Mouse (Mus musculus): Measurements from ENCODE around the gene Ppara. TPM values are rescaled to one million over a fixed set of nuclear protein-coding genes. Genes with fewer than 3 reads are reported as not detected.

Gene Ppara
- polyA plus RNA-seq, 1 experiment from 2014 or later, result 2.3 TPM

DNA sequence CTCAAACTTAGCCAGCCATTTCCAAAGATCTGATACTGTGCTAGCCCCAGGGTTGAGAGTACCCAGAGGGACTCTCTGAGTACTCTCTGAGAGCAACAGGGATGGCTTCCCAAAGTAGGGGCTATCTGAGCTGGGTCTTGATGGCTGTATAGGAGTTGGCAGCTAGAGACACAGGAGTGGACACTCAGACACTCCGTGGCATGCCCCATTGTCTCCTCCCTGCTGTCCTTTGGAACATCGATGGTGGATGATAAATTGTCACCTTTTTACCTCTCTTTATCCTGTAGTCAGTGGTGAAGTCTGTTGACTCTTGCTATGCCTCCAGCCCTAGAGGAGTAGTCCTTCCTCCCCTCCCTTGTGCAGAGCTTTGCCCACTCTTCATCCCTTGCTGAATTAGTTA is 26.6 kb upstream of the Ppara start:
- Histone ChIP-seq H3K4me3 (ENCODE audit: low read length) (no peak overlapping the region), H3K27ac (ENCODE audit: low read depth, low read length) (no peak overlapping the region), H3K4me2 (replicated peaks; ENCODE audit: low read depth, low read length) (no peak overlapping the region), H3K4me1 (ENCODE audit: control insufficient read depth, insufficient read depth, low read length) (peaks cover 8% of the 10 kb centered on the region; the same call in 1 of the 2 replicates), H3K27me3 (ENCODE audit: control insufficient read depth, insufficient read depth, low read length) (no peaks in the 10 kb centered on the region), H3K36me3 (ENCODE audit: control insufficient read depth, insufficient read depth, low read length) (peaks cover 26% of the 10 kb centered on the region; the same call in 1 of the 2 replicates), H3K9me3 (ENCODE audit: control insufficient read depth, low read length) (no peaks in the 10 kb centered on the region), H3K9ac (ENCODE audit: low read depth, low read length) (no peak overlapping the region)
- WGBS, result 79% methylated on average over 2 of the region's 2 CpGs
- no peak for ATAC-seq (ENCODE audit: low FRiP score, low TSS enrichment)

DNA sequence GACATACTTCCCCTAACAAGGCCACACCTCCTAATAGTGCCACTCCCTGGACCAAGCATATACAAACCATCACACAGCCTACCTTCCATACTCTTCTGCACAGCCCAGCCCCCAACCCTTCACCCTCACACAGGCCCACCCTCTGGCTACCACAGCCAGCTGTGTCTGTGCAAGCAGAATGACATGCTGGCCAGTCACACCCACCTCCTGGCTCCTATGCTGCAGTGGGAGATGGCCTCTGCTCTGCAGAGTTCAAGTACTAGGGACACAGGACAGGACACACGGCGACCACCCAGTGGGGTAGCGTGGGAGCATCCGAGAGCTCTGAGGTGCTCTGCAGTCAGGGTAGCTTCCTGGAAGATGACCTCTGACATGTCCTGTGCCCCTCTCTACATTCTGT is 25.9 kb upstream of the Ppara start:
- ATAC-seq (ENCODE audit: low FRiP score, low TSS enrichment), result peak; percentile 7; the same call in 1 of the 2 replicates

GRCm38 (mm10) chr15:85709268-85709973 is 25.4 kb upstream of the Ppara start:
- Histone ChIP-seq H3K4me3 (ENCODE audit: low read length) (no peak overlapping the region), H3K27me3 (ENCODE audit: control insufficient read depth, insufficient read depth, low read length) (no peaks in the 10 kb centered on the region), H3K27ac (ENCODE audit: low read depth, low read length) (no peak overlapping the region), H3K9me3 (ENCODE audit: control insufficient read depth, low read length) (no peaks in the 10 kb centered on the region), H3K9ac (ENCODE audit: low read depth, low read length) (no peak overlapping the region), H3K4me2 (replicated peaks; ENCODE audit: low read depth, low read length) (no peak overlapping the region), H3K36me3 (ENCODE audit: control insufficient read depth, insufficient read depth, low read length) (peaks cover 18% of the 10 kb centered on the region; the same call in 1 of the 2 replicates), H3K4me1 (ENCODE audit: control insufficient read depth, insufficient read depth, low read length) (peaks cover 8% of the 10 kb centered on the region; the same call in 1 of the 2 replicates)
- peak; percentile 12; the same call in 1 of the 2 replicates for ATAC-seq (ENCODE audit: low FRiP score, low TSS enrichment)
- 34% methylated on average over 10 of the region's 10 CpGs for whole genome bisulfite sequencing

More for the DNA sequence above, 25.9 kb upstream of the Ppara start:
- Histone ChIP-seq H3K4me2 (replicated peaks; ENCODE audit: low read depth, low read length) (no peak overlapping the region), H3K4me3 (ENCODE audit: low read length) (no peak overlapping the region), H3K4me1 (ENCODE audit: control insufficient read depth, insufficient read depth, low read length) (peaks cover 8% of the 10 kb centered on the region; the same call in 1 of the 2 replicates), H3K27me3 (ENCODE audit: control insufficient read depth, insufficient read depth, low read length) (no peaks in the 10 kb centered on the region), H3K36me3 (ENCODE audit: control insufficient read depth, insufficient read depth, low read length) (peaks cover 23% of the 10 kb centered on the region; the same call in 1 of the 2 replicates), H3K9ac (ENCODE audit: low read depth, low read length) (no peak overlapping the region), H3K27ac (ENCODE audit: low read depth, low read length) (no peak overlapping the region), H3K9me3 (ENCODE audit: control insufficient read depth, low read length) (no peaks in the 10 kb centered on the region)
- WGBS, result 75% methylated on average over 4 of the region's 4 CpGs

DNA sequence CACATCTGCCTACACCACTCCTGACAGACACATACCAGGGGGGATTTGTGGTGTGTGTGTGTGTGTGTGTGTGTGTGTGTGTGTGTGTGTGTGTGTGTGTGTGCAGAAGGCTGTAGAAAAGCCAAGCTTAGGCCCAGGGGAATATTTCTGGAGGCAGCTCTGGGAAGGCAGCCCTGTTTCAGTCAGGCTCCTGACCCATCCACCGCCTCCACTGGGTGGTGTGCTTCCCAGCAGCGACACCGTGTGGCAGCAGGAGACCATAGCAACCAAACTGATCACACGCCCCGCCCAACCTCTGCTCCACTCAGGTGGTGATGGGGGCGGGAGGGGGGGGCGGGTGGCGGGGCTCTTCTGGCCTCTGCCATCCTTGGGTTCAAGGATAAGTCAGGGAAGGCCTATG is 24.6 kb upstream of the Ppara start:
- 5% methylated on average over 8 of the region's 8 CpGs for WGBS
- ATAC-seq (ENCODE audit: low FRiP score, low TSS enrichment), result peak; percentile 51
- Histone ChIP-seq H3K4me3 (ENCODE audit: low read length) (no peak overlapping the region), H3K4me1 (ENCODE audit: control insufficient read depth, insufficient read depth, low read length) (peaks cover 7% of the 10 kb centered on the region; the same call in 1 of the 2 replicates), H3K9me3 (ENCODE audit: control insufficient read depth, low read length) (no peaks in the 10 kb centered on the region), H3K9ac (ENCODE audit: low read depth, low read length) (no peak overlapping the region), H3K36me3 (ENCODE audit: control insufficient read depth, insufficient read depth, low read length) (peaks cover 11% of the 10 kb centered on the region; the same call in 1 of the 2 replicates), H3K27me3 (ENCODE audit: control insufficient read depth, insufficient read depth, low read length) (no peaks in the 10 kb centered on the region), H3K27ac (ENCODE audit: low read depth, low read length) (no peak overlapping the region; the same call in 1 of the 2 replicates), H3K4me2 (replicated peaks; ENCODE audit: low read depth, low read length) (no peak overlapping the region)

GRCm38 (mm10) chr15:85710641-85711580 is 23.9 kb upstream of the Ppara start:
- Histone ChIP-seq H3K36me3 (ENCODE audit: control insufficient read depth, insufficient read depth, low read length) (peaks cover 6% of the 10 kb centered on the region; the same call in 1 of the 2 replicates), H3K27ac (ENCODE audit: low read depth, low read length) (no peak overlapping the region)
- ATAC-seq (ENCODE audit: low FRiP score, low TSS enrichment), result 0 out of 2 replicates have a peak, but pooled peaks have one; percentile 1

GRCm38 (mm10) chr15:85712565-85713168 is 22.1 kb upstream of the Ppara start:
- no peak overlapping the region for H3K9ac ChIP-seq (ENCODE audit: low read depth, low read length)
- 33% methylated on average over 5 of the region's 5 CpGs for WGBS
- H3K4me1 ChIP-seq (ENCODE audit: control insufficient read depth, insufficient read depth, low read length), result peaks cover 3% of the 10 kb centered on the region; the same call in 1 of the 2 replicates
- no peaks in the 10 kb centered on the region for H3K36me3 ChIP-seq (ENCODE audit: control insufficient read depth, insufficient read depth, low read length)
- H3K27ac ChIP-seq (ENCODE audit: low read depth, low read length), result no peak overlapping the region
- no peak for ATAC-seq (ENCODE audit: low FRiP score, low TSS enrichment)
- no peak overlapping the region for H3K4me3 ChIP-seq (ENCODE audit: low read length)
- no peak overlapping the region for H3K4me2 ChIP-seq (replicated peaks; ENCODE audit: low read depth, low read length)
- no peaks in the 10 kb centered on the region for H3K27me3 ChIP-seq (ENCODE audit: control insufficient read depth, insufficient read depth, low read length)
- H3K9me3 ChIP-seq (ENCODE audit: control insufficient read depth, low read length), result no peaks in the 10 kb centered on the region

More at GRCm38 (mm10) chr15:85710641-85711580, 23.9 kb upstream of the Ppara start:
- Histone ChIP-seq H3K4me2 (replicated peaks; ENCODE audit: low read depth, low read length) (no peak overlapping the region), H3K9me3 (ENCODE audit: control insufficient read depth, low read length) (no peaks in the 10 kb centered on the region), H3K27me3 (ENCODE audit: control insufficient read depth, insufficient read depth, low read length) (no peaks in the 10 kb centered on the region), H3K4me1 (ENCODE audit: control insufficient read depth, insufficient read depth, low read length) (peaks cover 3% of the 10 kb centered on the region; the same call in 1 of the 2 replicates), H3K4me3 (ENCODE audit: low read length) (no peak overlapping the region), H3K9ac (ENCODE audit: low read depth, low read length) (no peak overlapping the region)
- 80% methylated on average over 17 of the region's 17 CpGs for WGBS

DNA sequence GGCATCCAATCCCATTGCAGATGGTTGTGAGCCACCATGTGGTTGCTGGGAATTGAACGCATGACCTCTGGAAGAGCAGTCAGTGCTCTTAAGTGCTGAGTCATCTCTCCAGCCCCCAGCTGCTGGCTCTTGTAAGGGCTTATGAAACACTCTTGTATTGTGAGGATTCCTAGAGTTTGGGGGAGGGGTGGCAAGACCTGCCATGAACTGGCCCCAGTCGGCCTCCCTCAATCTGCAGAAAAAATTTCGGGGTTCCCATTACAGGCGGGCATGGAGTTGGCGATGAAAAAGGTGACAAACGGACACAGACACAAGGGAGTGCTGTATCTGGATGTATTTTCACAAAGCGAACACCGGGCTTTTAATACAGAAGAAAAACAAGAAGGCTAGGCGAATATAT is 21.4 kb upstream of the Ppara start:
- no peaks in the 10 kb centered on the region for H3K36me3 ChIP-seq (ENCODE audit: control insufficient read depth, insufficient read depth, low read length)
- no peak overlapping the region for H3K9ac ChIP-seq (ENCODE audit: low read depth, low read length)
- H3K9me3 ChIP-seq (ENCODE audit: control insufficient read depth, low read length), result no peaks in the 10 kb centered on the region
- H3K4me3 ChIP-seq (ENCODE audit: low read length), result no peak overlapping the region
- H3K27ac ChIP-seq (ENCODE audit: low read depth, low read length), result no peak overlapping the region
- H3K4me2 ChIP-seq (replicated peaks; ENCODE audit: low read depth, low read length), result no peak overlapping the region
- WGBS, result 89% methylated on average over 9 of the region's 9 CpGs
- no peak for ATAC-seq (ENCODE audit: low FRiP score, low TSS enrichment)
- H3K4me1 ChIP-seq (ENCODE audit: control insufficient read depth, insufficient read depth, low read length), result peaks cover 3% of the 10 kb centered on the region; the same call in 1 of the 2 replicates
- H3K27me3 ChIP-seq (ENCODE audit: control insufficient read depth, insufficient read depth, low read length), result no peaks in the 10 kb centered on the region

DNA sequence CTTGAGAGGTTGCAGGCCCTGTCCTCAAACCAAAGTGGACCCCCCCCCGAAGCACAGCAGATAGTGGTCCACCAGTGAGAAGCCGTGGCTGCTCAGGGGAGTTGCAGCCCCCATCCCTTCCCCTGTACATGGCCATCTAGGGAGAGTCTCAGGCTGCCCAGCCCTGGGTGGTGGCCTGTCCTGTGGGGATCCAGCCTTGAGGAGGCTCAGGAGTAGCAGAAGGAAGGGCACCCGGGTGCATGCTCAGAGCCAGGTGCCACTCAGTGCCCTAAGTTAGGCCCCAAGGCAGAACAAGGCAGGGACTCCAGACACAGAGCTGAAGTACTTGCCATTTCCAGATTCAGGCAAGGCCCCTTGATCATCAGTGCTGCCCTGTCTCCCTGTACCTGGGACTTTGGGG is 19.7 kb upstream of the Ppara start:
- Histone ChIP-seq H3K27me3 (ENCODE audit: control insufficient read depth, insufficient read depth, low read length) (0 out of 2 replicates have a peak, but pooled peaks cover 1% of the 10 kb centered on the region), H3K9ac (ENCODE audit: low read depth, low read length) (no peak overlapping the region), H3K4me3 (ENCODE audit: low read length) (no peak overlapping the region), H3K4me2 (replicated peaks; ENCODE audit: low read depth, low read length) (no peak overlapping the region), H3K36me3 (ENCODE audit: control insufficient read depth, insufficient read depth, low read length) (no peaks in the 10 kb centered on the region), H3K9me3 (ENCODE audit: control insufficient read depth, low read length) (no peaks in the 10 kb centered on the region), H3K27ac (ENCODE audit: low read depth, low read length) (no peak overlapping the region), H3K4me1 (ENCODE audit: control insufficient read depth, insufficient read depth, low read length) (no peaks in the 10 kb centered on the region)
- no peak for ATAC-seq (ENCODE audit: low FRiP score, low TSS enrichment)
- 76% methylated on average over 3 of the region's 3 CpGs for WGBS

All from kidney, embryonic 14.5 days (tissue).